Mouse (Mus musculus) NIH3T3 (cell line): ENCODE measurements at regions not wholly inside any gene's neighbourhood (a gene's known extent, or its start where the extent isn't known, plus 50 kb on each side); places are given as distances from the start of the nearest gene placed in this dataset.
"Not testable (repeated sequence)": the region's sequence is repeated elsewhere in the genome, so short reads cannot be mapped to it uniquely, and the experiment has no call there.

ENCODE experiments used
- DNase-seq: peaks from one replicate; pipeline ENCODE4 v3.0.0-alpha.2; 2012; ENCODE audit warnings: low read depth

- DNase-seq: peak; percentile 43
Measured at GRCm38 (mm10) chr15:89730320-89730719, 111.3 kb downstream of the Syt10 start.

- DNase-seq: no peak
Measured at GRCm38 (mm10) chr15:89724356-89724755, 117.3 kb downstream of the Syt10 start.

DNA sequence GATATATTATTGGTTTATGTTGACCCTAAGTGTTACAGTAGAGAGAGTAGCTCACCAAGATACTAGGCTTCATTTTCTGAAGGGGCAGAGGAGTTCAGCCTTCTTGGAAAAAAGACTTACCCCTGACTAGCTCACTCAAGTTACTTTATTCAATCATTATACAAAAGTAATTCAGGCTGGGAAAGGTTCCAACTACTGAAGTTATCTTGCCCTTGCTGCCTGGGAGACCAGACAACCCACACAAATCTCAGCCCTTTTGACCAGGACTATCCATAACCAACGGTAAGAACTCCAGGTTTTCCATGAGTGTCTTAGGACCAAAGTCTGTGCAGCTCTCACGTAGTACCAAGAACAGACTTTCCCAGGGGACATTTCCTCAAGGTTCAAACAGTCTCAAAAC is 105.5 kb upstream of the Rabl2 start:
- no peak for DNase-seq

GRCm38 (mm10) chr15:89676366-89676765 is 84.6 kb upstream of the Rabl2 start:
- DNase-seq: no peak

GRCm38 (mm10) chr15:89656558-89656957 is 64.8 kb upstream of the Rabl2 start:
- DNase-seq: not testable (repeated sequence)
